Mouse (Mus musculus): ENCODE measurements around the gene Ctnna3.

GRCm38 (mm10) chr10:63453926-63454325 lies 24.0 kb downstream of the Ctnna3 start:
- no peak for TF ChIP-seq USF1 (IDR thresholded peaks at IDR 0.05; ENCODE audit: low read depth)
- no peak for TF ChIP-seq TCF12 (IDR thresholded peaks at IDR 0.05; ENCODE audit: insufficient read depth, poor library complexity, severe bottlenecking)
- no peak for TF ChIP-seq POLR2A (IDR thresholded peaks at IDR 0.05; ENCODE audit: insufficient read length, low read depth)

Data from myocyte (in vitro differentiated cells).